13 mouse cellular contexts compared by ENCODE assay signal in genomic region chr10:72620527-72620926, GRCm38 (mm10). TPM values are rescaled to one million over a fixed set of nuclear protein-coding genes. Genes with fewer than 3 reads are reported as not detected.
DNase-seq lines count a peak whose midpoint lies in the region; ATAC-seq and TF ChIP-seq lines count a peak whose summit lies in the region.
"Had no signal": no experiment of that assay in that cellular context is flagged by ENCODE, and none has a peak within 500 bp of the region (broad histone marks: within the 10 kb centered on the region; RNA-seq: fewer than 3 reads in every experiment).

No protein-coding gene starts in this region.

- no peaks in the 10 kb centered on the region for H3K36me3 ChIP-seq in kidney, postnatal 0 days (ENCODE audit: insufficient read depth, low read length)
- no peaks in the 10 kb centered on the region for H3K36me3 ChIP-seq in midbrain, postnatal 0 days (ENCODE audit: insufficient read depth, low read length)
- H3K36me3 ChIP-seq: heart, embryonic 12.5 days; hindbrain, embryonic 13.5 days; lung, embryonic 15.5 days had no signal

- no peak for TF ChIP-seq CTCF in kidney, postnatal 0 days (IDR thresholded peaks at IDR 0.05; ENCODE audit: low read depth)
- no peak for TF ChIP-seq CTCF in midbrain, postnatal 0 days (IDR thresholded peaks at IDR 0.05)

- H3K27me3 ChIP-seq in kidney, postnatal 0 days (ENCODE audit: insufficient read depth, low read length): no peaks in the 10 kb centered on the region
- no peaks in the 10 kb centered on the region for H3K27me3 ChIP-seq in midbrain, postnatal 0 days (ENCODE audit: insufficient read depth, low read length)
- H3K27me3 ChIP-seq: heart, embryonic 12.5 days; hindbrain, embryonic 13.5 days; lung, embryonic 15.5 days had no signal

- no peak for ATAC-seq in kidney, postnatal 0 days (replicated peaks; ENCODE audit: low FRiP score, low read depth)
- ATAC-seq in activated CD4-positive, CD25-positive, alpha-beta regulatory T cell, adult 4 months: peak; percentile 96
- peak; percentile 75 for ATAC-seq in megakaryocyte, adult 5-6 weeks (ENCODE audit: poor library complexity, severe bottlenecking)
- ATAC-seq in midbrain, postnatal 0 days (ENCODE audit: low FRiP score): no peak

- no peak overlapping the region for H3K27ac ChIP-seq in kidney, postnatal 0 days
- H3K27ac ChIP-seq in midbrain, postnatal 0 days (ENCODE audit: low read depth, low read length): no peak overlapping the region
- H3K27ac ChIP-seq: hindbrain, embryonic 13.5 days; lung, embryonic 15.5 days; stomach, postnatal 0 days had no signal

- H3K4me3 ChIP-seq in kidney, postnatal 0 days (replicated peaks; ENCODE audit: low read depth, low read length): no peak overlapping the region
- H3K4me3 ChIP-seq in midbrain, postnatal 0 days (ENCODE audit: low read depth, low read length): no peak overlapping the region
- H3K4me3 ChIP-seq: heart, embryonic 12.5 days; hindbrain, embryonic 13.5 days; lung, embryonic 15.5 days had no signal

- DNase-seq in kidney, postnatal 0 days (ENCODE audit: low spot score): peak; percentile 6
- DNase-seq in kidney, adult 18-20 months: no peak
- peak; percentile 23 for DNase-seq in CD4-positive, CD25-positive, alpha-beta regulatory T cell, adult 2 months (ENCODE audit: low read depth, low spot score)
- DNase-seq in cerebellum, adult 11 months: no peak
- no peak for DNase-seq in urinary bladder, postnatal 25 days (ENCODE audit: low spot score)
- no peak for DNase-seq in midbrain, postnatal 0 days (ENCODE audit: low spot score)
- DNase-seq: right cerebral cortex, postnatal 14 days had no signal

- no peak overlapping the region for H3K4me2 ChIP-seq in kidney, postnatal 0 days (ENCODE audit: low read length)
- no peak overlapping the region for H3K4me2 ChIP-seq in midbrain, postnatal 0 days (ENCODE audit: low read depth, low read length, poor library complexity, severe bottlenecking)
- H3K4me2 ChIP-seq: heart, embryonic 12.5 days; hindbrain, embryonic 13.5 days; lung, embryonic 15.5 days had no signal

- H3K4me1 ChIP-seq in kidney, postnatal 0 days (replicated peaks; ENCODE audit: insufficient read depth, low read length): no peaks in the 10 kb centered on the region
- H3K4me1 ChIP-seq in midbrain, postnatal 0 days (ENCODE audit: insufficient read depth, low read length): no peaks in the 10 kb centered on the region
- H3K4me1 ChIP-seq: heart, embryonic 12.5 days; hindbrain, embryonic 13.5 days; lung, embryonic 15.5 days had no signal

- no peaks in the 10 kb centered on the region for H3K9me3 ChIP-seq in kidney, postnatal 0 days (replicated peaks; ENCODE audit: low read length)
- H3K9me3 ChIP-seq in midbrain, postnatal 0 days (ENCODE audit: low read length): no peaks in the 10 kb centered on the region
- H3K9me3 ChIP-seq: hindbrain, embryonic 13.5 days; lung, embryonic 15.5 days had no signal

- no peak overlapping the region for H3K9ac ChIP-seq in kidney, postnatal 0 days (ENCODE audit: low read depth, low read length)
- H3K9ac ChIP-seq in midbrain, postnatal 0 days (replicated peaks; ENCODE audit: low read length, poor library complexity, severe bottlenecking): no peak overlapping the region
- H3K9ac ChIP-seq: heart, embryonic 12.5 days; hindbrain, embryonic 13.5 days; lung, embryonic 15.5 days had no signal

- 49% methylated on average over 2 of the region's 2 CpGs for WGBS in kidney, postnatal 0 days
- WGBS in midbrain, postnatal 0 days: 70% methylated on average over 2 of the region's 2 CpGs

RNA-seq across cellular contexts. Expression of gene Zwint, which starts 34.1 kb away (rescaled TPM):
- polyA plus RNA-seq in kidney, postnatal 0 days (2015; fragmentation: Nextera tagmentation; extraction: Ambion mirVana): 182 and 191 TPM in 2 replicates
- 100 to 1,000 TPM; 109 to 118 TPM for polyA plus RNA-seq in activated CD4-positive, CD25-positive, alpha-beta regulatory T cell, adult 4 months (2017; shearing (Covaris generic))
- total RNA-seq in megakaryocyte, adult 5-6 weeks (2015): 39.2 and 44.3 TPM in 2 replicates
- total RNA-seq in megakaryocyte, adult 5-6 weeks (2017): 91.8 and 102 TPM in 2 replicates
- total RNA-seq in midbrain, postnatal 0 days (2014; rRNA removed): 937 and 951 TPM in 2 replicates
- 1,277 and 1,350 TPM in 2 replicates for polyA plus RNA-seq in midbrain, postnatal 0 days (2015; fragmentation: Nextera tagmentation; extraction: Ambion mirVana)

Comparison
In these comparisons a context has a peak if more than half of its experiments do, and no peak if none do; other contexts are left out.
1. DNase-seq: peak in kidney, postnatal 0 days (single experiment) and CD4-positive, CD25-positive, alpha-beta regulatory T cell, adult 2 months (single experiment); none in kidney, adult 18-20 months (single experiment), cerebellum, adult 11 months (single experiment), urinary bladder, postnatal 25 days (single experiment) and midbrain, postnatal 0 days (single experiment).
2. ATAC-seq: peak in activated CD4-positive, CD25-positive, alpha-beta regulatory T cell, adult 4 months (single experiment) and megakaryocyte, adult 5-6 weeks (single experiment); none in kidney, postnatal 0 days (single experiment) and midbrain, postnatal 0 days (single experiment).